Mouse (Mus musculus): ENCODE measurements around the gene Tbl1x. TPM values are rescaled to one million over a fixed set of nuclear protein-coding genes. Genes with fewer than 3 reads are reported as not detected.

The Tbl1x gene
- polyA plus RNA-seq (2014; fragmentation: Illumina TruSeq; extraction: RNeasy Lipid Tissue Mini Kit (QIAGEN cat#74804); ENCODE audit: low read depth, low replicate concordance) = 19.5 TPM

DNA sequence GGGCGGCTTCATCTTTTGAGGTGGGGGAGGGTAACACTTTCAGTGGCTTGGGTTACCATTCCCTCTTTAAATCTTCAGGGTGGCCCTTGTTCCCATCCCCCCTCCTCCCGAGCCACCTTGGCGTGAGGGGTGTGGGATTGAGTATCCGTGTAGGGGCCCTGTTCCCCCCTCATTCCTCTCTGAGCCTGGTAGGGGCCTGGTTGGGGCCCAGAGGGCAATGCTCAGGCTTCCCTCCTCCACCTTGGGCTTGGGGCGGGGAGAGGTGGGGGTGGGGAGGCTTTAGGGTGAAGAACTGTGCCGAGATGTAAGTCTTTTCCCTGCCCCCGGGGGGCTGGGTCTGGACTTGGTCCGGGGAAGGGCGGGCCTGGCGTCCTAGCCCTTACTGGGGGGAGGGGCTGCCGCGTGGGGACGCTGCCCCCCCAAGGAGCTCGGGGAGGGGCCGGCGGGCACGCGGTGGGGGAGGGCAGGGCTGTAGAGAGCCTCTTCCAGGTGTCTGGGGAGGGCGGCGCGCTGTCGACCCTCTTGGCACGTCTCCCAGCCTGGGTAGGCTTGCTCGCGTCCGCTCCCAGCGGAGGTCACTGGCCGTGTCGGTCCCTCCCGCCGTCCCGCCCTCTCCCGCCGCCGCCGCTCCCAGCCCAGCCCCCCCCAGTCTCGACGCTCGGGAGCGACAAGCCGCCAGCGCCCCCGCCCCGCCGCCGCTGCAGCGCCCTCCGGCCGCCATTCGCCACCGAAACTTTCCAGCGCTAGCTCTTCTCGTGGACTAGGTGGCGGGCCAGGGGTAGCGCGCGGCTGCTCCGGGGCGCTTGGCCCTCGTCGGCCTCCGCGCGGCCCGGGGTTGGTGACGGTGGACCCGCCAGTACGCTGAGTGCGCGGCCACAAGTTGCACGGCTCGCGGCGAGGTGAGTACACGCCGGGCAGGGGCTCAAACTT lies at the start of gene Tbl1x:
Gene Tbl1x (plus strand): TSS at position 643 of the 930 bp plus-strand sequence.

